Mouse (Mus musculus): ENCODE measurements at regions not wholly inside any gene's neighbourhood (a gene's known extent, or its start where the extent isn't known, plus 50 kb on each side); places are given as distances from the start of the nearest gene placed in this dataset.

DNA sequence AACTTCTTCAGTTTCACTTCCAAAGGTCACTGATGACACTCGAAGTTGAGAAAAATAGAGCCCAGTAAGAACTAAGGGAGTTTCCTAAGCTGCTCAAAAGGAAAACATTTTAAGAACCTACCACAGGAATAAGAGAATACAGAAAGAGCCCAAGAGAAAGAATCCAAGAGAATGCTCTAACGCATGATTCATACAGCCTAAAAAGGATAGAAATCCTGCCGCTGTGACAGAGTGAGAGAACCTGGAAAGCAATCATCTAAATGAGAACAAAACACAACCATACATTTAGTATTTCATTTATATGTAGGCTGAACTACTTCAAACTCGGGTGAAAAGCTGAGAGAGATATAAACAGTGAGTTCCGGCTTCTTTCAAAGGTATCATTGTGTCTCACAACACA, 376.4 kb downstream of the Kctd12 start:
- DNase-seq: no peak
- no peak overlapping the region for H3K4me3 ChIP-seq (replicated peaks; ENCODE audit: insufficient read depth, low read depth, low read length)
- H3K4me1 ChIP-seq (ENCODE audit: control insufficient read depth, insufficient read depth, low read length): no peaks in the 10 kb centered on the region
- no peaks in the 10 kb centered on the region for H3K27me3 ChIP-seq (ENCODE audit: control insufficient read depth, insufficient read depth, low read length)
- TF ChIP-seq POLR2A (IDR thresholded peaks at IDR 0.05; ENCODE audit: borderline replicate concordance, insufficient read depth, low read length): no peak
- TF ChIP-seq CTCF (IDR thresholded peaks at IDR 0.05; ENCODE audit: borderline replicate concordance, insufficient read depth, low read depth, low read length): no peak
- 87% methylated on average over 5 of the region's 5 CpGs for WGBS
- no peak overlapping the region for H3K27ac ChIP-seq (ENCODE audit: insufficient read depth, low read length)

DNA sequence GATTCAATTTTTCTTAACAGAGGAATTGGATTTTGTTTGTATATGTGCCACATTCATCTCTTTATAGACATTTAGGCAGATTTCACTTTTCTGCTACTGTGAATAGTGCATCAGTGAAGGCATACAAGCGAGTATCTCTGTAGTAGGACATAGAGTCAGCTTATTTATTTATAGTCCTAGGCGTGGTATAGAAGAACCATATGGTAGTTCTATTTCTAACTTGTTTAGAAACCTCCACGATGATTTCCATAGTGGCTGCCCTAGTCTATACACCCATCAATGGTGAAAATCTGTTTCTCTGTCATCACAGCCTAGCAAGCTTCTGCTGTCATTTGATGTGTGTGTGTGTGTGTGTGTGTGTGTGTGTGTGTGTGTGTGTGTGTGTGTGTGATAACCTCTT, 387.6 kb downstream of the Kctd12 start:
- H3K27ac ChIP-seq (ENCODE audit: insufficient read depth, low read length): no peak overlapping the region
- no peak for DNase-seq
- no peak for TF ChIP-seq POLR2A (IDR thresholded peaks at IDR 0.05; ENCODE audit: borderline replicate concordance, insufficient read depth, low read length)
- TF ChIP-seq CTCF (IDR thresholded peaks at IDR 0.05; ENCODE audit: borderline replicate concordance, insufficient read depth, low read depth, low read length): no peak
- no peaks in the 10 kb centered on the region for H3K27me3 ChIP-seq (ENCODE audit: control insufficient read depth, insufficient read depth, low read length)
- WGBS: 83% methylated on average over 3 of the region's 3 CpGs
- no peaks in the 10 kb centered on the region for H3K4me1 ChIP-seq (ENCODE audit: control insufficient read depth, insufficient read depth, low read length)
- H3K4me3 ChIP-seq (replicated peaks; ENCODE audit: insufficient read depth, low read depth, low read length): no peak overlapping the region

DNA sequence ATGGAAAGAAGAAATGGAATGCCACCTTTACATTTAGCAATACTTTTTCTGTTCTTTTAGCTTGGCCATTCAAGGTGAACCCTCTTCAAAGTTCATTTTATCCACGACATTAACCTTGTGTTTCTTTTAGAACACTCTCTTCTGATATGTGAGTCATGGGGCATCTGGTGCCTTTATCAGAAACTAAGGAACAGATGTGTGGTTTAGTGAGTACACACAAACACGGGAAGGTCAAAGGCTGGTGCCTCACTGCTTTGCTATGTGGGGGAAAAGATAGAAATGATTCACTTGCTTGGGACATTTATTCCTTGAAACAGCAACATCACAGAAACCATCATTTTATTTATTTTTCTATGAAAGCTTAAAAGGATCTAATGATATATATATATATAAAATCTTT, 428.7 kb downstream of the Kctd12 start:
- no peak for DNase-seq
- no peaks in the 10 kb centered on the region for H3K4me1 ChIP-seq (ENCODE audit: control insufficient read depth, insufficient read depth, low read length)
- no peak overlapping the region for H3K27ac ChIP-seq (ENCODE audit: insufficient read depth, low read length)
- no peak overlapping the region for H3K4me3 ChIP-seq (replicated peaks; ENCODE audit: insufficient read depth, low read depth, low read length)
- WGBS: 67% methylated on average over 2 of the region's 2 CpGs
- TF ChIP-seq CTCF (IDR thresholded peaks at IDR 0.05; ENCODE audit: borderline replicate concordance, insufficient read depth, low read depth, low read length): no peak
- no peak for TF ChIP-seq POLR2A (IDR thresholded peaks at IDR 0.05; ENCODE audit: borderline replicate concordance, insufficient read depth, low read length)
- no peaks in the 10 kb centered on the region for H3K27me3 ChIP-seq (ENCODE audit: control insufficient read depth, insufficient read depth, low read length)

DNA sequence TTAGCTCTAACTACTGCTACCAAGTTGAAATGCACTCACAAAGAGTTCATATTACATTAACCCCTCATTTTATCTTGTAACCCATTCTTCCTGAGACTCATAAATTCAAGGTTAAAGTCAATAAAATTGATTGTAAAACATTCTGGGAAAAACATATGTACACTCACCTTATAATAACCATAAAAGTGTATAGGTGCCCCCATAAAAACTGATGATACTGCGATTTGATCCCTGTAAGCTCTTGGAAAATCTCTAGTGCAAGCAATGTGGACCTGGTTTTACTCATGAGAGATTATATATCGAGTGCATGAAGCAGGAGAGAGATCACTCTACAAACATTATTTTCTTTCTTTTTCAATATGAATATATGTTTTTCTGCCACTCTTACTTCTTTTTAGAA, 429.8 kb downstream of the Kctd12 start:
- DNase-seq: no peak
- WGBS: 92% methylated on average over 2 of the region's 2 CpGs
- TF ChIP-seq CTCF (IDR thresholded peaks at IDR 0.05; ENCODE audit: borderline replicate concordance, insufficient read depth, low read depth, low read length): no peak
- no peak for TF ChIP-seq POLR2A (IDR thresholded peaks at IDR 0.05; ENCODE audit: borderline replicate concordance, insufficient read depth, low read length)
- Histone ChIP-seq H3K4me1 (ENCODE audit: control insufficient read depth, insufficient read depth, low read length) (no peaks in the 10 kb centered on the region), H3K27ac (ENCODE audit: insufficient read depth, low read length) (no peak overlapping the region), H3K4me3 (replicated peaks; ENCODE audit: insufficient read depth, low read depth, low read length) (no peak overlapping the region), H3K27me3 (ENCODE audit: control insufficient read depth, insufficient read depth, low read length) (no peaks in the 10 kb centered on the region)

DNA sequence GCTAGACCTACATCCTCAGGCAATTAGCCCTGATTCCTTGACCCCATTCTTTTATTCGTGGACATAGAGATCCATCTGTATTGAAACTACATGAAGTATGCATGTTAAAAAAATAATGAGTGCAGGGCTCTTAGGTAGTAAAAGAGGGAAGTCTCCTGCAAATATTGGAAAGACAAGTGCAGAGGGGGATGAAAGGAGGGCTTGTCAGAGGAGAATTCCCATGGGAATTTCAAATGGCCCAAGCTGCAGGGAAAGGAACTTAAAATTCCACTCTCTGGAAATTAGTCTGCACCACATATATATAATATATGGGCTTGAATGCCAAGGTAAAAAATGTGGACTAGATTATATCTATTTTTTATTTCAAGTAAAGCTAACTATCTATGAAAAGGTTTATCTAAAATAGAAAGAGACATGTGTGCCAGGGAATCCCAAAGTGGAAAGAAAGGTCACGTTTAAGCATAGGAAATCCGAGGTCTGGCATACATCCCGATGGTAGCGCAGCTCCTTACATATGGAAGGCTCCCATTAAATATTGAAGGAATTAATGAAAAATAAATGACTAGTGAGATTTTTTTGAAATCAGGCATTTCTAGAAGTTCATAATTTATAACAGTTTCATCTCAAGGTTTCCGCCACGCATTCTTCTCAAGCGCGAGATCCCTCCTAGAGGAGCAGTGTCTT, 457.4 kb downstream of the Kctd12 start:
- TF ChIP-seq CTCF (IDR thresholded peaks at IDR 0.05; ENCODE audit: borderline replicate concordance, insufficient read depth, low read depth, low read length) (no peak), POLR2A (IDR thresholded peaks at IDR 0.05; ENCODE audit: borderline replicate concordance, insufficient read depth, low read length) (no peak)
- Histone ChIP-seq H3K4me3 (replicated peaks; ENCODE audit: insufficient read depth, low read depth, low read length) (no peak overlapping the region), H3K27ac (ENCODE audit: insufficient read depth, low read length) (no peak overlapping the region), H3K27me3 (ENCODE audit: control insufficient read depth, insufficient read depth, low read length) (no peaks in the 10 kb centered on the region), H3K4me1 (ENCODE audit: control insufficient read depth, insufficient read depth, low read length) (no peaks in the 10 kb centered on the region)
- WGBS: 89% methylated on average over 9 of the region's 9 CpGs
- no peak for DNase-seq

DNA sequence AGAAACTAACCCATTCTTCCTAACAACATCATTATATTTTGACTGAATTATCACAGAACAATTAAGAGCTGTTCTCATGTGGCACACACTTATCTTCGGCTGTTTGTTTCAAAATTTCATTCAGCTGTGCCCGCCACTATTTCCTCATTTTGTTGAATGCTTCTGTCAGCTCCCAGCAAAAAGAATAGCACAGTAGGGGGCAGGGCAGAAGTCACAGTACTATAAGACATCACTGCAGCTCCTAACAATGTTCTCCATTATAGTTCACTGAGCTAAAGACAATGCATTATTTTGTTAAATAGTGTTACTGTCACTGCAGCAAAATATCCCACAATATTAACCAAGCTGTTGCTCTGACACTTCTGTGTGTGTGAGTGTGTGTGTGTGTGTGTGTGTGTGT, 465.7 kb downstream of the Kctd12 start:
- H3K4me3 ChIP-seq (replicated peaks; ENCODE audit: insufficient read depth, low read depth, low read length): no peak overlapping the region
- WGBS: 20% methylated on average over 2 of the region's 2 CpGs
- H3K27ac ChIP-seq (ENCODE audit: insufficient read depth, low read length): no peak overlapping the region
- H3K4me1 ChIP-seq (ENCODE audit: control insufficient read depth, insufficient read depth, low read length): no peaks in the 10 kb centered on the region
- no peak for TF ChIP-seq POLR2A (IDR thresholded peaks at IDR 0.05; ENCODE audit: borderline replicate concordance, insufficient read depth, low read length)
- TF ChIP-seq CTCF (IDR thresholded peaks at IDR 0.05; ENCODE audit: borderline replicate concordance, insufficient read depth, low read depth, low read length): no peak
- peak in 1 of 2 experiments; percentile 4 for DNase-seq
- no peaks in the 10 kb centered on the region for H3K27me3 ChIP-seq (ENCODE audit: control insufficient read depth, insufficient read depth, low read length)

DNA sequence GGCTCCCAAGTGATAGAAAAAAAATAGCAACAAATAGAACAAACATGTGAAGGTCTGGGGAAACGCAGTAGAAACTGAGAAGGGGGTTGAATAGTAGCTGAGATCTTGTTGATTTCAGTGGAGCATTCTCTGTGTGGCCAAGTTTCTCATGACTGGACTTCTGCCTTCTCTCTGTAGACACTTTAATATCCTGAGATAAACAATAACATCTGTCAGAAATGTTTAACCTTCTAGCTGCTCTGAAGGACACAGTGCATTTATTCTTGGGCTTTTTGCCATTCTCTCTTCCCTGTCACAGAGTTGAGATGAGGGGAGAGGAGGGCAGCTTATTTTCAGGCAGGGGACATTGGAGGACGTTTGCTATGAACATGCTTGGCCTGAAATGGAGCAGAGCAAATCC, 467.9 kb downstream of the Kctd12 start:
- TF ChIP-seq CTCF (IDR thresholded peaks at IDR 0.05; ENCODE audit: borderline replicate concordance, insufficient read depth, low read depth, low read length) (no peak), POLR2A (IDR thresholded peaks at IDR 0.05; ENCODE audit: borderline replicate concordance, insufficient read depth, low read length) (no peak)
- Histone ChIP-seq H3K27me3 (ENCODE audit: control insufficient read depth, insufficient read depth, low read length) (no peaks in the 10 kb centered on the region), H3K27ac (ENCODE audit: insufficient read depth, low read length) (no peak overlapping the region), H3K4me3 (replicated peaks; ENCODE audit: insufficient read depth, low read depth, low read length) (no peak overlapping the region), H3K4me1 (ENCODE audit: control insufficient read depth, insufficient read depth, low read length) (no peaks in the 10 kb centered on the region)
- DNase-seq: no peak
- 34% methylated on average over 2 of the region's 2 CpGs for WGBS

DNA sequence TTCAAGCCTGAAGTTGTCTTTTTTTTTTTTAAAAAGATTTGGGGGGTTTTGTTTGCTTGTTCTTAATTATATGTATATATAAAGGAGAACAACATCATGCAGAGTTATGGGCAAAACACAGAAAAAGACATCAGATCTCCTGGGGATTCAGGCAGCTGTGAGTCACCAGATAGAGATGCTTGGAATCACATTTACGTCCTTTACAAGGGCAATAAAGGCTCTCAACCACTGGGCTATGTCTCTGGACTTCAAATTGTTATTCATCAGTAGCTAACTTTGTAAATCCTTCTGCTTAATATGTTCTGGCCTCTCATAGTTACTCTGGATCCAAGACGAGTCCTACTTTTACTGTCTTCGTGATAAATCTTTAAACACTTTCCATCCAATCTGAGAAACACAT, 469.8 kb downstream of the Kctd12 start:
- no peak for DNase-seq
- TF ChIP-seq POLR2A (IDR thresholded peaks at IDR 0.05; ENCODE audit: borderline replicate concordance, insufficient read depth, low read length) (no peak), CTCF (IDR thresholded peaks at IDR 0.05; ENCODE audit: borderline replicate concordance, insufficient read depth, low read depth, low read length) (no peak)
- Histone ChIP-seq H3K4me3 (replicated peaks; ENCODE audit: insufficient read depth, low read depth, low read length) (no peak overlapping the region), H3K27ac (ENCODE audit: insufficient read depth, low read length) (no peak overlapping the region), H3K4me1 (ENCODE audit: control insufficient read depth, insufficient read depth, low read length) (no peaks in the 10 kb centered on the region), H3K27me3 (ENCODE audit: control insufficient read depth, insufficient read depth, low read length) (no peaks in the 10 kb centered on the region)
- WGBS: 79% methylated on average over 3 of the region's 3 CpGs

All from cerebellum, adult 2 months (tissue).